In genomic region chr1:117248342-117248741, GRCm38 (mm10) we compare ENCODE assay signal across 21 mouse cellular contexts.
"Had no signal": no experiment of that assay in that cellular context is flagged by ENCODE, and none has a peak within 500 bp of the region (broad histone marks: within the 10 kb centered on the region; RNA-seq: fewer than 3 reads in every experiment).

No protein-coding gene starts in this region.

- H3K36me3 ChIP-seq: limb, embryonic 10.5 days; limb, embryonic 13.5 days; liver, embryonic 12.5 days; liver, embryonic 15.5 days; lung, embryonic 15.5 days; midbrain, embryonic 10.5 days; midbrain, embryonic 13.5 days; neural tube, embryonic 13.5 days had no signal

- H3K27me3 ChIP-seq: limb, embryonic 13.5 days; liver, embryonic 12.5 days; liver, embryonic 15.5 days; lung, embryonic 15.5 days; megakaryocyte, embryonic 14.5 days; midbrain, embryonic 13.5 days; neural tube, embryonic 13.5 days had no signal

- H3K9me3 ChIP-seq: limb, embryonic 10.5 days; limb, embryonic 13.5 days; liver, embryonic 12.5 days; liver, embryonic 15.5 days; lung, embryonic 15.5 days; midbrain, embryonic 10.5 days; midbrain, embryonic 13.5 days; neural tube, embryonic 13.5 days had no signal

- DNase-seq: kidney, adult 2 months; kidney, postnatal 25 days; liver; lung, adult 18-20 months; lung, postnatal 10 days; lung, postnatal 36 days; retina, postnatal 1 day; right cerebral cortex, postnatal 4 days; thymus, postnatal 25 days had no signal

- H3K4me1 ChIP-seq: limb, embryonic 10.5 days; limb, embryonic 13.5 days; liver, embryonic 12.5 days; liver, embryonic 15.5 days; lung, embryonic 15.5 days; megakaryocyte, embryonic 14.5 days; midbrain, embryonic 13.5 days; neural tube, embryonic 13.5 days had no signal

- H3K4me3 ChIP-seq: limb, embryonic 10.5 days; limb, embryonic 13.5 days; liver, embryonic 12.5 days; liver, embryonic 15.5 days; lung, embryonic 15.5 days; megakaryocyte, embryonic 14.5 days; midbrain, embryonic 10.5 days; midbrain, embryonic 13.5 days; myocyte; neural tube, embryonic 13.5 days had no signal

- H3K27ac ChIP-seq: kidney, postnatal 0 days; limb, embryonic 10.5 days; limb, embryonic 13.5 days; liver, embryonic 12.5 days; liver, embryonic 15.5 days; lung, embryonic 15.5 days; midbrain, embryonic 10.5 days; midbrain, embryonic 13.5 days; neural tube, embryonic 13.5 days; stomach, postnatal 0 days had no signal
